Mouse (Mus musculus) olfactory bulb, adult 2 months (tissue): Measurements from ENCODE around the gene Olfr1378.

Source experiments
- CTCF ChIP-seq: fragments of 200-500 bp; IDR thresholded peaks from 2 replicates; pipeline ENCODE4 v1.5.1; 2012; ENCODE audit warnings: low read depth, mild to moderate bottlenecking, low read length, moderate library complexity; ENCODE audit not compliant: insufficient read depth
- POLR2A ChIP-seq: fragments of 200-500 bp; IDR thresholded peaks from 2 replicates; pipeline ENCODE4 v1.6.1; 2012; ENCODE audit warnings: mild to moderate bottlenecking, low read depth, low read length, moderate library complexity; ENCODE audit not compliant: insufficient read depth

DNA sequence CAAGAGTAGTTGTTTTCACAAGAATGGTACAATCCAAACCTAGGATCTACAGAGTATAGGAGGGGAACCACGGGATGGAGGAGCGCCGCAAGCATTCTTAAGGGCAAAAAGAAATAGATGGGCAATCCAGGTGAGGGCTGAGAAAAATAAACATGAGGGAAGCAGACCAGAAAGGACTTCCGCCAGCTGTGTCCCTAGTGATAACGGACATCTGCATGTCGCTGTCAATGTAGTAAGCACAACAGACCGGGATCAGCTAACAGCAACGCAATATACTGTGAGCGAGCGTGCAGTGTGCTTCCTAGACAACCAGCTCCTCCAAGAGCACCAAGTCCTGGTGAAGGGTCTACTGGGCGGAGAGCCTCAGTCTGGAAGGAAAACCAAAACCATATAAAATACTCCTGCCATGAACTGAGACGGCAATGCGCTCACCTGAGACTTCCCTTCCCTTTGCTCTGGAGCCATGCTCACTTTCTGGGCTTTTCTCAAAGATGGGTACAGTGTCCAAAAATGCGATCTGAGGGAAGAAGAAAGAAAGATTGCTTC lies 35.8 kb upstream of the Olfr1378 start:
- TF ChIP-seq POLR2A (no peak), CTCF (no peak)
